Mouse (Mus musculus) hindbrain, embryonic 16.5 days (tissue): Measurements from ENCODE around the gene Usp37. TPM values are rescaled to one million over a fixed set of nuclear protein-coding genes. Genes with fewer than 3 reads are reported as not detected.
"Not testable (repeated sequence)": the region's sequence is repeated elsewhere in the genome, so short reads cannot be mapped to it uniquely, and the experiment has no call there.

Source experiments
- ATAC-seq: fragments of 200-750 bp; cut with Nextera tagmentation; 2 replicates; pipeline ENCODE4 v1.8.0; 2017; ENCODE audit warnings: moderate TSS enrichment, moderate library complexity
- H3K27ac ChIP-seq: fragments of 300-500 bp; sonication (generic); 2 replicates; pipeline ENCODE4 v1.5.1; 2014; ENCODE audit warnings: low read depth, mild to moderate bottlenecking, control low read depth, low read length, moderate library complexity
- H3K27me3 ChIP-seq: fragments of 300-500 bp; sonication (generic); replicated peaks from 2 replicates; pipeline ENCODE4 v1.6.1; 2014; ENCODE audit warnings: low read length; ENCODE audit not compliant: control insufficient read depth, insufficient read depth
- H3K36me3 ChIP-seq: fragments of 300-500 bp; sonication (generic); 2 replicates; pipeline ENCODE4 v1.6.1; 2014; ENCODE audit warnings: mild to moderate bottlenecking, low read length, moderate library complexity, mixed read lengths; ENCODE audit not compliant: control insufficient read depth, insufficient read depth
- H3K4me1 ChIP-seq: fragments of 300-500 bp; sonication (generic); 2 replicates; pipeline ENCODE4 v1.6.1; 2014; ENCODE audit warnings: low read depth, low read length; ENCODE audit not compliant: control insufficient read depth, insufficient read depth
- H3K4me2 ChIP-seq: fragments of 300-500 bp; sonication (generic); 2 replicates; pipeline ENCODE4 v1.6.1; 2014; ENCODE audit warnings: mild to moderate bottlenecking, low read length, control low read depth, moderate library complexity
- H3K4me3 ChIP-seq: fragments of 300-500 bp; sonication (generic); 2 replicates; pipeline ENCODE4 v1.5.1; 2014; ENCODE audit warnings: mild to moderate bottlenecking, low read length, control low read depth, moderate library complexity
- H3K9ac ChIP-seq: fragments of 300-500 bp; sonication (generic); 2 replicates; pipeline ENCODE4 v1.6.1; 2014; ENCODE audit warnings: low read depth, mild to moderate bottlenecking, control low read depth, low read length, moderate library complexity
- H3K9me3 ChIP-seq: fragments of 300-500 bp; sonication (generic); 2 replicates; pipeline ENCODE4 v1.6.1; 2014; ENCODE audit warnings: mild to moderate bottlenecking, low read length, moderate library complexity; ENCODE audit not compliant: control insufficient read depth
- WGBS: fragments of 180-500 bp; shearing (Covaris S2); extraction: QIAGEN DNeasy Blood & Tissue Kit; methylation state at CpG from one replicate; pipeline ENCODE4 v1.1.7; 2014; 5-methylcytosine and 5-hydroxymethylcytosine counted together
- polyA plus RNA-seq: library from polyadenylated mRNA; unstranded; fragments of >200 nt; fragmentation: Nextera tagmentation; extraction: Ambion mirVana; gene quantifications from 2 replicates; pipeline ENCODE4 v1.2.1, GENCODE M21; 2015

Usp37 gene
- polyA plus RNA-seq, 1 experiment from 2014 or later: 20.7 TPM

DNA sequence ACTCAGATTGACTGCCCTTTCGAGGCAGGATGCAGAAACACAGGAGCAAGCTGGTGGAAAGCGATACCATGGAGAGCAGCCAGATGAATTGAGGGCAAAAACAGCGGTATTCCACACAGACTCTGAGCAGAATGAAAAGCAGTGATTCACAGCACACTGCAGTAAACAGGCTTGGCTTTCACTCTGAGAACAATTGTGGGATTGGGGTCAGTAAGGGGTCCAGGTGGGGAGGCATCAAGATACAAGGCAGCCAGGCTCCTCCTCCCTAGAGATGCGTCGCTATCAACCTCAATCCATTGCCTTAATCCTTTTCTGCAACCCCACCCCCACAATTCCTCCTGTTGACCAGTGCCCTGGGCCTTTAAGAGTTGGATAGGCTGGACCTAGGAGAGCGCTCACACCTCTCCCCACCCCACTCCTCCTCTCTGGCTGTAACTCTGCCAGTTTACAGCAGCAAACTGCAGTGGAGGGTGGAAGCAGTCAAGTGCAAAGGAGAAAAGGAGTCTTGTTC, 1.6 kb downstream of the Usp37 start, which contains the start of gene Plcd4:
TSS of gene Plcd4 (plus strand) at position 438 of the 511 bp plus-strand sequence.
- peak within 1 kb of the TSS; percentile 68 for H3K27ac ChIP-seq
- WGBS: 6% methylated on average over 6 of the region's 6 CpGs
- peak within 1 kb of the TSS; percentile 27 for H3K4me3 ChIP-seq

GRCm38 (mm10) chr1:74538650-74539049, 5.4 kb downstream of the Usp37 start:
- Histone ChIP-seq H3K36me3 (no peaks in the 10 kb centered on the region), H3K4me3 (no peak overlapping the region), H3K9ac (no peak overlapping the region), H3K4me1 (peaks cover 10% of the 10 kb centered on the region), H3K27me3 (no peaks in the 10 kb centered on the region), H3K27ac (0 out of 2 replicates have a peak overlapping the region, but pooled peaks have one; percentile 23), H3K9me3 (no peaks in the 10 kb centered on the region), H3K4me2 (no peak overlapping the region)
- peak; percentile 60 for ATAC-seq

More for the DNA sequence above, 1.6 kb downstream of the Usp37 start, which contains the start of gene Plcd4:
- H3K4me1 ChIP-seq: peaks cover 10% of the 10 kb centered on the region
- no peaks in the 10 kb centered on the region for H3K36me3 ChIP-seq
- peak within 1 kb of the TSS; percentile 53 for H3K4me2 ChIP-seq
- ATAC-seq: peak; percentile 92
- no peaks in the 10 kb centered on the region for H3K9me3 ChIP-seq
- H3K9ac ChIP-seq: peak within 1 kb of the TSS; percentile 54
- H3K27me3 ChIP-seq: no peaks in the 10 kb centered on the region

GRCm38 (mm10) chr1:74528589-74528988, 15.5 kb downstream of the Usp37 start:
- Histone ChIP-seq H3K4me2 (no peak overlapping the region), H3K27ac (no peak overlapping the region), H3K4me3 (no peak overlapping the region), H3K27me3 (no peaks in the 10 kb centered on the region), H3K36me3 (peaks cover 49% of the 10 kb centered on the region), H3K9ac (no peak overlapping the region), H3K4me1 (no peaks in the 10 kb centered on the region), H3K9me3 (no peaks in the 10 kb centered on the region)
- ATAC-seq: no peak
- 96% methylated on average over 7 of the region's 7 CpGs for WGBS

DNA sequence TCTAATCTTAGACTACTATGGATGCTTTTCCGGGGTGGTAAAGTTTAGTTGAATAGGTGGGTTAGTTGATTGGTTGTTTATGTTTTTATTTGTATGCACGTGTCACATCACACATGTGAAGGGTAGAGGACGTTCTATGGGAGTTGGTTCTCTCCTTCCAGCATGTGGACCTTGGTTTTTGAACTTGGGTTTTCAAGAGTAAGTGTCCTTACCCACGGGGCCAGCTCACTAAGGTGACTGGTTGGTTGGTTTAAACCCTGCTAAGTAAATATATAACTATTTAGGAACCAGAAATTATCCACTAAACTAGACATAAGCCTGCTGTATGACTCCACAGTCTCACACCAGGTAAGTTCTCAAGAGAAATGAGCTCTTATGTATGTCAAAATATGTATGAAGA, 19.3 kb downstream of the Usp37 start:
- H3K4me1 ChIP-seq: no peaks in the 10 kb centered on the region
- H3K4me2 ChIP-seq: no peak overlapping the region
- H3K4me3 ChIP-seq: no peak overlapping the region
- no peak overlapping the region for H3K27ac ChIP-seq
- WGBS: 95% methylated on average over 4 of the region's 4 CpGs
- no peak for ATAC-seq
- H3K9ac ChIP-seq: no peak overlapping the region
- no peaks in the 10 kb centered on the region for H3K27me3 ChIP-seq
- no peaks in the 10 kb centered on the region for H3K9me3 ChIP-seq
- peaks cover 53% of the 10 kb centered on the region for H3K36me3 ChIP-seq

DNA sequence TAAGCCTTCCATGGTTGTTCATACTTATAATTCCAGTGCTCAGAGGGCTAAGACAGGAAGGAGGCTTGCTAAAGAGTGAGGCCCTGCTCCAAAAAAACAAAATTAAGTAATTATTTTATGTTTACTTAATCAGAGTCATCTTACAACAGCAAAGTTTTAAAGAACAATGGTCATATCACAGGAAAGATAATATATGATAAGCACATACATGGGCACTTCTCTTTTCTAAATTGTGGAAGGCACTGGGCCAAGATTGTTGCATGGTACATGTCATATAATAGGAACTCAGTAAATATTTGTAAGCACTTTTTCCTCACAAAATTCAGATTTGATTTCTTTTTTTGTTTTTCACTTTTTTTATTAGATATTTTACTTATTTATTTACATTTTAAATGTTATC, 24.2 kb downstream of the Usp37 start:
- peaks cover 32% of the 10 kb centered on the region for H3K36me3 ChIP-seq
- no peak overlapping the region for H3K27ac ChIP-seq
- ATAC-seq: no peak
- no peak overlapping the region for H3K4me3 ChIP-seq
- H3K9ac ChIP-seq: no peak overlapping the region
- no peaks in the 10 kb centered on the region for H3K27me3 ChIP-seq
- no peaks in the 10 kb centered on the region for H3K9me3 ChIP-seq
- H3K4me2 ChIP-seq: no peak overlapping the region
- H3K4me1 ChIP-seq: no peaks in the 10 kb centered on the region

DNA sequence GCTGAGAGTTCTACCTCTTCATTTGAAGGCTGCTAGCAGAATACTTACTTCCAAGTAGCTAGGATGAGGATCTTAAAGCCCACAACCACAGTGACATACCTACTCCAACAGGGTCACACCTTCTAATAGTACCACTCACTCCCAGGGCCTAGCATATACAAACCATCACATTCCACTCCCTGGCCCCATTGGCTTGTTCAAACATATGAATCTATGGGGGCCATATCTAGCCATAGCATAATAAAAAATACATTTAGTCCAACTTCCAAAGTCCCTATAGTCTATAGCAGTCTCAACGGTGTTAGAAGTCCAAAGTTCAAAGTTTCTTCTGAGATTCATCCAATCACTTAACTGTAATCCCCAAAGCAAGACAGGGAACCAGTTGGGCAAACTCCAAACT, 31.1 kb downstream of the Usp37 start:
- not testable (repeated sequence) for H3K4me3 ChIP-seq, H3K9ac ChIP-seq, ATAC-seq, H3K4me2 ChIP-seq, H3K4me1 ChIP-seq, H3K27ac ChIP-seq, H3K36me3 ChIP-seq, H3K27me3 ChIP-seq, H3K9me3 ChIP-seq
- 90% methylated on average over 1 of the region's 1 CpGs for WGBS

DNA sequence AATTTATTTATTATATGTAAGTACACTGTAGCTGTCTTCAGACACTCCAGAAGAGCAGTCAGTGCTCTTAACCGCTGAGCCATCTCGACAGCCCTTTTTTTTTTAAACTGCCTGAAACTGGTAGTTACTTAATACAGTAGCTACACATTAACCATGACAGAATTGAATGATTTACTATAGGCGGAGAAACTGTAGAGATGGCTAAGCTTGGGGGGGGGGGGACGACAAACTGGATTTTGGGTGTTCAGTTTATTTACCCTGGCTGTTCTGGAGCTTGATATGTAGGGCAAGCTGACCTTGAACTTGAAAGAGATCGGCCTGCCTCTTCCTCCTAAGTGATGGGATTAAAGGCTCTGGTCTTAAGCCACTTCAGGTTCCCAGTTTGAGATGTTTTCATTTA, 32.8 kb downstream of the Usp37 start:
- no peak for ATAC-seq
- Histone ChIP-seq H3K9ac (no peak overlapping the region), H3K4me3 (no peak overlapping the region), H3K27me3 (no peaks in the 10 kb centered on the region), H3K9me3 (no peaks in the 10 kb centered on the region), H3K4me1 (peaks cover 18% of the 10 kb centered on the region), H3K27ac (no peak overlapping the region), H3K36me3 (no peaks in the 10 kb centered on the region), H3K4me2 (no peak overlapping the region)
- WGBS: 96% methylated on average over 5 of the region's 5 CpGs

DNA sequence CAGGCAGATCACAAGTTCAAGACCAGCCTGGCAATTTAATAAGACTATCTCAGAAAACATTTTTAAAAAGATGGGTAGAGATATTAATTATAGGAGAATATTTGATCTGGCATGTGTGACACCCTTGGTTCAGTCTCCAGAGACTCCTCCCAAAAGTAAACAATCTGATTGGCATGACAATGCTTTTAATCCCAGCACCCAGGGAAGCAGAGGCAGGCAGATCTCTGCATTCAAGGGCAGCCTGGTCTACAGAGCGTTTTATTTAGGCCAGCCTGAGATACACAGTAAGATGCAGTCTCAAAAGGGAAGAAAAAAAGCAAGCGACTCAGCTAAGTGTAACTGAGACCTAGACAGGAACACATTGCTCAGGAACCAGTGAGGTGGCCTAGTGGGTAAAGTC, 36.3 kb downstream of the Usp37 start:
- H3K4me1 ChIP-seq: peaks cover 28% of the 10 kb centered on the region
- no peak overlapping the region for H3K9ac ChIP-seq
- no peak overlapping the region for H3K4me3 ChIP-seq
- ATAC-seq: no peak
- no peaks in the 10 kb centered on the region for H3K36me3 ChIP-seq
- H3K27ac ChIP-seq: no peak overlapping the region
- peak overlapping the region; percentile 90 for H3K4me2 ChIP-seq
- 95% methylated on average over 2 of the region's 2 CpGs for WGBS
- no peaks in the 10 kb centered on the region for H3K9me3 ChIP-seq
- no peaks in the 10 kb centered on the region for H3K27me3 ChIP-seq

DNA sequence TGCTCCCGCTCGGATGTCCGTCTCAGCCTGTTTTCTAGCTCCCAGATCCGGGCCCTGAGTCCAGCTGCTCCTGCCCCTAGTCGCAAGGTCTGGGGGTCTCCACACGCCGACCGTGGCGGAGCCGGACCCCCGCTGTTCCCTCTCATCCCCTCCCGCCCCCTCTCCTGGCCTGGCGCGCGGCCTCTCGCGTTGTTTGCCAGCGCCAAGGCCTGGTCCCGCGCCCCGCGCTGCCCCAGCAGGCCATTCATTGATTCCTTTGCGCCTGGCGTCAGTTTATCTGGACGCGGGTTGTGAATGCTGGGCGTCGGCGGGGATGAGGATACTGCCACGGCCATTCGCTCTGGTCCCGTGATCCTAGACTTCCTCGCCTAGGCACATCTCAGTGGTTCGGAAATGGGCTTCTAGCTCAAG, 37.6 kb downstream of the Usp37 start:
- peak overlapping the region; percentile 89 for H3K27ac ChIP-seq
- WGBS: under 1% methylated on average over 33 of the region's 34 CpGs
- H3K9me3 ChIP-seq: no peaks in the 10 kb centered on the region
- peaks cover 28% of the 10 kb centered on the region for H3K4me1 ChIP-seq
- peak overlapping the region; percentile 90 for H3K4me2 ChIP-seq
- ATAC-seq: peak; percentile 28
- H3K4me3 ChIP-seq: peak overlapping the region; percentile 93
- H3K36me3 ChIP-seq: no peaks in the 10 kb centered on the region
- H3K27me3 ChIP-seq: no peaks in the 10 kb centered on the region
- H3K9ac ChIP-seq: peak overlapping the region; percentile 92
